ENCODE assay signal across 12 mouse cellular contexts in genomic region chr10:11080725-11081610, GRCm38 (mm10). TPM values are rescaled to one million over a fixed set of nuclear protein-coding genes. Genes with fewer than 3 reads are reported as not detected.
A peak's percentile ranks its signal among the peaks of the same experiment; 100 is the strongest.
DNase-seq lines count a peak whose midpoint lies in the region; ATAC-seq lines count a peak whose summit lies in the region.
"Had no signal": no experiment of that assay in that cellular context is flagged by ENCODE, and none has a peak within 500 bp of the region (broad histone marks: within the 10 kb centered on the region; RNA-seq: fewer than 3 reads in every experiment).

No protein-coding gene starts in this region.

- peak overlapping the region; percentile 51 for H3K9ac ChIP-seq in forebrain, embryonic 16.5 days (replicated peaks; ENCODE audit: low read depth, low read length)
- peak overlapping the region; percentile 65 for H3K9ac ChIP-seq in midbrain, embryonic 15.5 days
- H3K9ac ChIP-seq: lung, embryonic 15.5 days had no signal

- peak overlapping the region; percentile 54 for H3K4me3 ChIP-seq in forebrain, embryonic 16.5 days (replicated peaks; ENCODE audit: low read length)
- peak overlapping the region; percentile 61 for H3K4me3 ChIP-seq in midbrain, embryonic 15.5 days
- H3K4me3 ChIP-seq: lung, embryonic 15.5 days had no signal

- H3K4me2 ChIP-seq in forebrain, embryonic 16.5 days (ENCODE audit: low read length) = peak overlapping the region; percentile 66
- H3K4me2 ChIP-seq in midbrain, embryonic 15.5 days = peak overlapping the region; percentile 85
- H3K4me2 ChIP-seq: lung, embryonic 15.5 days had no signal

- ATAC-seq in frontal cortex, adult (ENCODE audit: low TSS enrichment) = peak; percentile 41
- ATAC-seq in forebrain, embryonic 16.5 days = peak; percentile 62
- ATAC-seq in midbrain, embryonic 15.5 days (replicated peaks) = peak; percentile 55
- ATAC-seq: Patski had no signal

- DNase-seq in frontal cortex, postnatal 14 days (ENCODE audit: low spot score in 2 of 2) = no peak
- peak; percentile 62 for DNase-seq in cerebellum, adult 11-12 months
- no peak for DNase-seq in thymus, postnatal 0 days (ENCODE audit: low spot score)
- no peak for DNase-seq in B cell, adult 2 months
- no peak for DNase-seq in layer of hippocampus, adult 9-10 months (ENCODE audit: low spot score)
- DNase-seq: kidney, postnatal 25 days; thymus, postnatal 14 days had no signal

- no peaks in the 10 kb centered on the region for H3K9me3 ChIP-seq in forebrain, embryonic 16.5 days (ENCODE audit: control insufficient read depth, low read length)
- H3K9me3 ChIP-seq in midbrain, embryonic 15.5 days = no peaks in the 10 kb centered on the region
- H3K9me3 ChIP-seq: lung, embryonic 15.5 days had no signal

- peaks cover 17% of the 10 kb centered on the region for H3K27me3 ChIP-seq in forebrain, embryonic 16.5 days (replicated peaks; ENCODE audit: control insufficient read depth, insufficient read depth, low read length)
- H3K27me3 ChIP-seq in midbrain, embryonic 15.5 days (replicated peaks) = no peaks in the 10 kb centered on the region

- 9% methylated on average over 25 of the region's 25 CpGs for WGBS in forebrain, embryonic 16.5 days
- WGBS in midbrain, embryonic 15.5 days = 9% methylated on average over 25 of the region's 25 CpGs

- H3K36me3 ChIP-seq in forebrain, embryonic 16.5 days (ENCODE audit: control insufficient read depth, insufficient read depth) = no peaks in the 10 kb centered on the region
- H3K36me3 ChIP-seq in midbrain, embryonic 15.5 days (replicated peaks) = no peaks in the 10 kb centered on the region
- H3K36me3 ChIP-seq: lung, embryonic 15.5 days had no signal

- H3K4me1 ChIP-seq in forebrain, embryonic 16.5 days (replicated peaks; ENCODE audit: control insufficient read depth, insufficient read depth, low read length) = peaks cover 10% of the 10 kb centered on the region; the same call in 1 of the 2 replicates
- H3K4me1 ChIP-seq in midbrain, embryonic 15.5 days = peaks cover 9% of the 10 kb centered on the region
- H3K4me1 ChIP-seq: lung, embryonic 15.5 days had no signal

- H3K27ac ChIP-seq in forebrain, embryonic 16.5 days (ENCODE audit: low read length) = no peak overlapping the region
- no peak overlapping the region for H3K27ac ChIP-seq in midbrain, embryonic 15.5 days
- H3K27ac ChIP-seq: lung, embryonic 15.5 days had no signal

RNA-seq across cellular contexts. Expression of gene Grm1, which starts 1.2 kb away (rescaled TPM):
- polyA plus RNA-seq in forebrain, embryonic 16.5 days (2015; fragmentation: Nextera tagmentation; extraction: Ambion mirVana) = 6.3 and 10.3 TPM in 2 replicates
- polyA plus RNA-seq in midbrain, embryonic 15.5 days (2015; fragmentation: Nextera tagmentation; extraction: Ambion mirVana) = 10.1 and 12.6 TPM in 2 replicates
- polyA plus RNA-seq in thymus, postnatal 0 days (2015; fragmentation: Nextera tagmentation; extraction: Ambion mirVana) = not detected in 2 replicates
- polyA plus RNA-seq: lung, embryonic 15.5 days; Patski had no signal
